Mouse (Mus musculus): ENCODE results near the gene Mtmr6. TPM values are rescaled to one million over a fixed set of nuclear protein-coding genes. Genes with fewer than 3 reads are reported as not detected.

The Mtmr6 gene
- polyA plus RNA-seq, 1 experiment from 2014 or later = 58.1 TPM

DNA sequence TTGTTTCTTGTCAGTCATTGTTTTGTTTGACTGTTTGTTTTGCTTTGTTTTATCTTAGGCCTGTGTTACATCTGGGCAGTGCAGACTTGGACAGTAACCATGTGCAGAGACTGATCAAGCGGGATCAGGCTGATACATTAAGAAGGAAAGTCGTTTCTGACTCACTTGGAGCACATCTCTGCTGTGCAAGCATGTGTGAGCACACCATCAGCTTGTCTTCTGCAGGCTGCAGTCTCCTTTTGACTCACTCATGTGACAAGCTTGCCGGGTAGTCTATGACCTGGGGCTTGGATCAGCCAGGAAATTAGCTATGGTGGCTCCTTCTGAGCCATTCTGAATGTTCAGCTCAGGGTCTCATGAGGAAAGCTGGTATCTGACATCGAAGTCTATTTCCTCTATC, 75.5 kb downstream of the Mtmr6 start:
- CTCF ChIA-PET = interaction anchor here (1.3 kb wide), 1 partner anchor 9 kb away, joined by 3 read pairs; no protein-coding TSS in a partner anchor
- no peak for TF ChIP-seq CTCF (IDR thresholded peaks at IDR 0.05)

DNA sequence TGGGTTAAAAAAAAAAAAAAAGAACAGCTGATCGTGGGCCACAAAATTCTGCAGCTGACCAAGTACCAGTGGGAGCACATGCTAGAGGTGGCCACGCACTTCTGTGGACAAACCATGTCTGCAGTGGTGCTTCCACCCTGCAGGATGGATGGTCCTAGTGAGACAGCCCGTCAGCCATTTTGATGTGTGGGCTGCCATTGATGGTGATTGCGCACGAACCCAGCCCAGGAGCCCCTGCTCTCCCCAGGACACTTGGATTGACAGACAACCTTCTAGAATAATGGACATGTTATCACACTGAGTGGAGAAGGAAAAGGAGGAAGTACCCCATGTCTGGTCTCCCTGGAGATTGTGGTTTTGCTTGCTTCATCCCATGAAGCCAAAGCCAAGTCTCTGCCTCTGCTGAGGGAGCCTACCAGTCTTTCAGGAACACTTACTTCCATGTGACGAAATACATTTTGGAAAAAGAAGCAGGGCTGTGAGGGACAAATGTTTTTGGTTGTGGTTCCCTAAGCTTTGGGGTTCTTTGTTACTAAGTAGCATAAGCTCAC, 80.4 kb downstream of the Mtmr6 start:
- ChIA-PET POLR2A (no interaction called here), CTCF (no interaction called here)
- in situ Hi-C loops (cut with MboI; ENCODE audit: low pct_unique_long_range_greater_than_20kb) = no loop called here
- ATAC-seq (no peak), DNase-seq (ENCODE audit: low read depth, low spot score) (no peak)
- TF ChIP-seq CTCF (IDR thresholded peaks at IDR 0.05) = no peak
- H3K27me3 ChIP-seq = peaks cover 23% of the 10 kb centered on the region

More for the DNA sequence above, 75.5 kb downstream of the Mtmr6 start:
- in situ Hi-C loops (cut with MboI; ENCODE audit: low pct_unique_long_range_greater_than_20kb) = no loop called here
- no peak for DNase-seq (ENCODE audit: low read depth, low spot score)
- peaks cover 27% of the 10 kb centered on the region for H3K27me3 ChIP-seq
- no peak for ATAC-seq
- POLR2A ChIA-PET = no interaction called here

Other genes starting within 250 kb of the Mtmr6 start
- not detected for gene Atp8a2, start 68.0 kb upstream of the Mtmr6 start, polyA plus RNA-seq (2021)
- not detected for gene Nupl1, start 13.8 kb upstream of the Mtmr6 start, polyA plus RNA-seq (2021)
- gene Gm49336, start 13.7 kb upstream of the Mtmr6 start, polyA plus RNA-seq (2021) = 44.9 TPM
- gene Amer2, start 108.0 kb downstream of the Mtmr6 start, polyA plus RNA-seq (2021) = 1.2 TPM